Mouse (Mus musculus) adrenal gland, adult 18-20 months (tissue): Measurements from ENCODE around the gene Camkmt. TPM values are rescaled to one million over a fixed set of nuclear protein-coding genes. Genes with fewer than 3 reads are reported as not detected.

Experiments
- DNase-seq, 2 experiments: peaks; one replicate each; pipeline ENCODE4 v3.0.0; 2021 to 2022; ENCODE audit warnings: low spot score in 2 of 2
- total RNA-seq, 2 experiments: library from RNA; stranded (reverse); gene quantifications; 1 replicate in 1 of 2; 2 replicates in 1 of 2; pipeline ENCODE4 v1.2.3; 2021

The Camkmt gene
- total RNA-seq, 2 experiments from 2014 or later: 7.4 to 9.0 TPM

- no peak for DNase-seq
Measured at GRCm38 (mm10) chr17:85089011-85089410, 1.3 kb upstream of the Camkmt start.

- DNase-seq: peak in 1 of 2 experiments; percentile 4
Measured at GRCm38 (mm10) chr17:85089621-85090020, 731 bp upstream of the Camkmt start.

- DNase-seq: no peak
Measured at GRCm38 (mm10) chr17:85091762-85092161, 1.4 kb downstream of the Camkmt start.

GRCm38 (mm10) chr17:85096396-85096795 lies 6.0 kb downstream of the Camkmt start:
- DNase-seq: no peak

- DNase-seq: no peak
Measured at GRCm38 (mm10) chr17:85098677-85099323, 8.4 kb downstream of the Camkmt start.

GRCm38 (mm10) chr17:85100232-85100631 lies 9.9 kb downstream of the Camkmt start:
- no peak for DNase-seq

GRCm38 (mm10) chr17:85101751-85102150 lies 11.4 kb downstream of the Camkmt start:
- no peak for DNase-seq

GRCm38 (mm10) chr17:85103310-85103709 lies 13.0 kb downstream of the Camkmt start:
- no peak for DNase-seq

GRCm38 (mm10) chr17:85110640-85111039 lies 20.3 kb downstream of the Camkmt start:
- no peak for DNase-seq

GRCm38 (mm10) chr17:85113441-85113840 lies 23.1 kb downstream of the Camkmt start:
- no peak for DNase-seq

- DNase-seq: peak; percentile 62 to 68
Measured at GRCm38 (mm10) chr17:85116643-85117042, 26.3 kb downstream of the Camkmt start.

GRCm38 (mm10) chr17:85138393-85138792 lies 48.0 kb downstream of the Camkmt start:
- no peak for DNase-seq

GRCm38 (mm10) chr17:85141621-85142020 lies 51.3 kb downstream of the Camkmt start:
- no peak for DNase-seq

GRCm38 (mm10) chr17:85142495-85143111 lies 52.3 kb downstream of the Camkmt start:
- no peak for DNase-seq

GRCm38 (mm10) chr17:85144141-85144540 lies 53.8 kb downstream of the Camkmt start:
- no peak for DNase-seq

- no peak for DNase-seq
Measured at GRCm38 (mm10) chr17:85148348-85148747, 58.0 kb downstream of the Camkmt start.

GRCm38 (mm10) chr17:85149211-85149738 lies 58.9 kb downstream of the Camkmt start:
- DNase-seq: no peak

GRCm38 (mm10) chr17:85151264-85151663 lies 60.9 kb downstream of the Camkmt start:
- no peak for DNase-seq

GRCm38 (mm10) chr17:85158202-85158601 lies 67.8 kb downstream of the Camkmt start:
- no peak for DNase-seq

GRCm38 (mm10) chr17:85159526-85159925 lies 69.2 kb downstream of the Camkmt start:
- no peak for DNase-seq

- DNase-seq: no peak
Measured at GRCm38 (mm10) chr17:85160786-85161185, 70.4 kb downstream of the Camkmt start.

GRCm38 (mm10) chr17:85162569-85163271 lies 72.4 kb downstream of the Camkmt start:
- DNase-seq: no peak
